Mouse (Mus musculus) intestine, embryonic 14.5 days (tissue): ENCODE measurements around the gene Bud31. TPM values are rescaled to one million over a fixed set of nuclear protein-coding genes. Genes with fewer than 3 reads are reported as not detected.
A peak's percentile ranks its signal among the peaks of the same experiment; 100 is the strongest.
"Not testable (repeated sequence)": the region's sequence is repeated elsewhere in the genome, so short reads cannot be mapped to it uniquely, and the experiment has no call there.

Experiments
- ATAC-seq: fragments of 200-750 bp; cut with Nextera tagmentation; replicated peaks from 2 replicates; pipeline ENCODE4 v1.8.0; 2017; ENCODE audit warnings: low read depth, moderate number of reproducible peaks, moderate TSS enrichment, moderate library complexity; ENCODE audit not compliant: low FRiP score, low TSS enrichment
- DNase-seq: peaks from one replicate; pipeline ENCODE4 v3.0.0-alpha.2; 2018; ENCODE audit warnings: low spot score
- H3K27ac ChIP-seq: fragments of 300-500 bp; sonication (generic); 2 replicates; pipeline ENCODE4 v1.5.1; 2014; ENCODE audit warnings: low read depth, mild to moderate bottlenecking, control low read depth
- H3K27me3 ChIP-seq: fragments of 300-500 bp; sonication (generic); replicated peaks from 2 replicates; pipeline ENCODE4 v1.6.1; 2014; ENCODE audit warnings: low read length, control low read depth; ENCODE audit not compliant: control insufficient read depth, insufficient read depth
- H3K36me3 ChIP-seq: fragments of 300-500 bp; sonication (generic); 2 replicates; pipeline ENCODE4 v1.6.1; 2014; ENCODE audit warnings: low read length, control low read depth; ENCODE audit not compliant: control insufficient read depth, insufficient read depth
- H3K4me1 ChIP-seq: fragments of 300-500 bp; sonication (generic); replicated peaks from 2 replicates; pipeline ENCODE4 v1.6.1; 2014; ENCODE audit warnings: low read length, control low read depth, mixed read lengths; ENCODE audit not compliant: control insufficient read depth, insufficient read depth
- H3K4me2 ChIP-seq: fragments of 300-500 bp; sonication (generic); 2 replicates; pipeline ENCODE4 v1.6.1; 2014; ENCODE audit warnings: low read length
- H3K4me3 ChIP-seq: fragments of 300-500 bp; sonication (generic); 2 replicates; pipeline ENCODE4 v1.5.1; 2014; ENCODE audit warnings: low read depth, low read length, control low read depth, mixed read lengths
- H3K9ac ChIP-seq: fragments of 300-500 bp; sonication (generic); 2 replicates; pipeline ENCODE4 v1.6.1; 2014; ENCODE audit warnings: mild to moderate bottlenecking, low read length
- H3K9me3 ChIP-seq: fragments of 300-500 bp; sonication (generic); 2 replicates; pipeline ENCODE4 v1.6.1; 2016; ENCODE audit warnings: low read length, control low read depth; ENCODE audit not compliant: control insufficient read depth
- WGBS: fragments of 180-500 bp; shearing (Covaris S2); extraction: QIAGEN DNeasy Blood & Tissue Kit; methylation state at CpG from one replicate; pipeline ENCODE4 v1.1.7; 2014; 5-methylcytosine and 5-hydroxymethylcytosine counted together
- polyA plus RNA-seq: library from polyadenylated mRNA; unstranded; fragments of >200 nt; fragmentation: Nextera tagmentation; extraction: Ambion mirVana; gene quantifications from 2 replicates; pipeline ENCODE4 v1.2.1, GENCODE M21; 2014

The Bud31 gene
- 187 and 188 TPM in 2 replicates for polyA plus RNA-seq

GRCm38 (mm10) chr5:145139571-145140519 is at the start of gene Bud31, which contains the start of gene Pdap1:
Bud31 (plus strand) TSS chr5:145140362.
Pdap1 (minus strand) TSS chr5:145140238.
- WGBS, result under 1% methylated on average over 84 of the region's 84 CpGs
- H3K4me2 ChIP-seq, result peak within 1 kb of the TSS; percentile 95
- peak within 1 kb of the TSS; percentile 93 for H3K9ac ChIP-seq
- peak within 1 kb of the TSS; percentile 95 for H3K27ac ChIP-seq
- no peaks in the 10 kb centered on the region for H3K9me3 ChIP-seq
- H3K36me3 ChIP-seq, result peaks cover 55% of the 10 kb centered on the region
- H3K27me3 ChIP-seq, result no peaks in the 10 kb centered on the region
- peak within 1 kb of the TSS; percentile 97 for H3K4me3 ChIP-seq
- H3K4me1 ChIP-seq, result peaks cover 13% of the 10 kb centered on the region
- ATAC-seq (peak; percentile 95), DNase-seq (peak; percentile 99)

- H3K4me3 ChIP-seq, result no peak overlapping the region
- H3K9me3 ChIP-seq, result no peaks in the 10 kb centered on the region
- DNase-seq (no peak), ATAC-seq (no peak)
- peaks cover 94% of the 10 kb centered on the region for H3K36me3 ChIP-seq
- H3K4me2 ChIP-seq, result no peak overlapping the region
- H3K4me1 ChIP-seq, result no peaks in the 10 kb centered on the region
- H3K27me3 ChIP-seq, result no peaks in the 10 kb centered on the region
- H3K27ac ChIP-seq, result no peak overlapping the region
- 91% methylated on average over 4 of the region's 4 CpGs for WGBS
- no peak overlapping the region for H3K9ac ChIP-seq
Observed at GRCm38 (mm10) chr5:145096195-145096594, 44.0 kb upstream of the Bud31 start.

DNA sequence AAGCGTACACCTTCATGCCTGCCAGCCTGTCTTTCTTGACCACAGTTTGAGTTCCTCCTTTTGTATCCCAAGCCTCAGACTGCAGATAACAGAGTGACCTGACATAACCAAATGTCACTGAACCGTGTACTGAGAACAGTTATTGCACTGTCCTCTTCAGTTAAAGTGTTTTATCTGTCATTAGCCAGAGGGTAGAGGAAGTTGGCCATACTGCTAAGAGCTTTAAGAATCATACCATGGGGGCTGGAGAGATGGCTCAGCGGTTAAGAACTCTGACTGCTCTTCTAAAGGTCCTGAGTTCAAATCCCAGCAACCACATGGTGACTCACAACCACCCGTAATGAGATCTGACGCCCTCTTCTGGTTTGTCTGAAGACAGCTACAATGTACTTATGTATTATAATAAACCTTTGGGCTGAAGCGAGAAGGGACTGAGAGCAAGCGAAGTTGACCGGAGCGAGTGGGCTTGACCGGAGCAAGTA is 41.8 kb upstream of the Bud31 start:
- ATAC-seq, result no peak
- H3K9ac ChIP-seq, result no peak overlapping the region

DNA sequence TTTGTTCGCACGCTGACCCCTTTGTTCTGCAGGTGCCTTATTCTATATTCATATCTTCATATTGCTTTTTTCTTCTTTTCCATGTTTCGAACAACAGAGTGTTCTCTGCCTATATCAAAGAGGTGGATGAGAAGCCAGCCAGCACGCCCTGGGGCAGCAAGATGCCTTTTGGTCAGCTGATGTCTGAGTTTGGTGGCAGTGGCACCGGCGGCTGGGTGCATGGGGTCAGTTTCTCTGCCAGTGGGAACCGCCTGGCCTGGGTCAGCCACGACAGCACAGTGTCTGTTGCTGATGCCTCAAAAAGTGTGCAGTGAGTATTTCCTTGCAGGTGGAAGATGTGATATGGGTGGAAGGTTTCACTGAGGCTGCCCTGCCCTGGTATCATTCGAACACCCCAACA is 39.2 kb upstream of the Bud31 start:
- Histone ChIP-seq H3K9ac (no peak overlapping the region), H3K36me3 (peaks cover 85% of the 10 kb centered on the region), H3K9me3 (no peaks in the 10 kb centered on the region), H3K27me3 (no peaks in the 10 kb centered on the region), H3K27ac (no peak overlapping the region), H3K4me2 (no peak overlapping the region), H3K4me3 (no peak overlapping the region), H3K4me1 (no peaks in the 10 kb centered on the region)
- DNase-seq, result no peak
- 95% methylated on average over 9 of the region's 9 CpGs for WGBS
- no peak for ATAC-seq

More for the DNA sequence above, 41.8 kb upstream of the Bud31 start:
- H3K27me3 ChIP-seq, result no peaks in the 10 kb centered on the region
- peaks cover 86% of the 10 kb centered on the region for H3K36me3 ChIP-seq
- H3K4me1 ChIP-seq, result no peaks in the 10 kb centered on the region
- WGBS, result 88% methylated on average over 10 of the region's 10 CpGs
- no peak overlapping the region for H3K27ac ChIP-seq
- no peak overlapping the region for H3K4me3 ChIP-seq
- no peaks in the 10 kb centered on the region for H3K9me3 ChIP-seq
- DNase-seq, result no peak
- H3K4me2 ChIP-seq, result no peak overlapping the region

DNA sequence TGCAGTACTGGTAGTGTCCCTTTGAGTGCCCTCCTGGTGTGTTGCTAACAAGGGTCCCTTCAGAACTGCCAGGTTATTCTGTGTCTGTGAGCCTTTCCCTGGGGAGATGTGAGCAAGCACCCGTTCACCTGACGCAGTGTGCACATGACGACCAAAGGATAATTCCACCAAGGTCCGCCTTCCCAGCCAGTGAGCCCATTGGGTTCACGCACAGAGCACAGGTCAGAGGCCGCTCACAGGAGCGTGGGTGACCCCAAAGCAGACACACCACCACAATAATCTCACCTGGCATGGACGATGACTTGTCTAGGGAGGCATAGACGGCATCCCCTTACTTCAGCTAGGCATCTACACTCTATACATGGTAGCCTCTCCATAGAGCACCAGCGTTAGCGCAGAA is 38.7 kb upstream of the Bud31 start:
- H3K36me3 ChIP-seq, result peaks cover 85% of the 10 kb centered on the region
- 97% methylated on average over 11 of the region's 11 CpGs for WGBS
- H3K9me3 ChIP-seq, H3K27me3 ChIP-seq, H3K4me3 ChIP-seq, H3K9ac ChIP-seq, H3K4me2 ChIP-seq, DNase-seq, H3K27ac ChIP-seq, H3K4me1 ChIP-seq: not testable (repeated sequence)
- 0 out of 2 replicates have a peak, but pooled peaks have one; percentile 16 for ATAC-seq

- no peaks in the 10 kb centered on the region for H3K9me3 ChIP-seq
- no peak for DNase-seq
- H3K4me3 ChIP-seq, result no peak overlapping the region
- H3K27ac ChIP-seq, result no peak overlapping the region
- H3K4me1 ChIP-seq, result no peaks in the 10 kb centered on the region
- peaks cover 85% of the 10 kb centered on the region for H3K36me3 ChIP-seq
- 78% methylated on average over 4 of the region's 4 CpGs for WGBS
- no peak overlapping the region for H3K9ac ChIP-seq
- H3K4me2 ChIP-seq, result no peak overlapping the region
- ATAC-seq, result peak; percentile 53; the same call in 1 of the 2 replicates
- no peaks in the 10 kb centered on the region for H3K27me3 ChIP-seq
Observed at GRCm38 (mm10) chr5:145102706-145103105, 37.5 kb upstream of the Bud31 start.

GRCm38 (mm10) chr5:145104328-145104727 is 35.8 kb upstream of the Bud31 start:
- DNase-seq (no peak), ATAC-seq (0 out of 2 replicates have a peak, but pooled peaks have one; percentile 26)
- H3K9me3 ChIP-seq, result no peaks in the 10 kb centered on the region
- no peak overlapping the region for H3K27ac ChIP-seq
- no peaks in the 10 kb centered on the region for H3K27me3 ChIP-seq
- H3K4me1 ChIP-seq, result no peaks in the 10 kb centered on the region
- WGBS, result 83% methylated on average over 9 of the region's 9 CpGs
- H3K4me3 ChIP-seq, result no peak overlapping the region
- no peak overlapping the region for H3K4me2 ChIP-seq
- peaks cover 85% of the 10 kb centered on the region for H3K36me3 ChIP-seq
- H3K9ac ChIP-seq, result no peak overlapping the region

DNA sequence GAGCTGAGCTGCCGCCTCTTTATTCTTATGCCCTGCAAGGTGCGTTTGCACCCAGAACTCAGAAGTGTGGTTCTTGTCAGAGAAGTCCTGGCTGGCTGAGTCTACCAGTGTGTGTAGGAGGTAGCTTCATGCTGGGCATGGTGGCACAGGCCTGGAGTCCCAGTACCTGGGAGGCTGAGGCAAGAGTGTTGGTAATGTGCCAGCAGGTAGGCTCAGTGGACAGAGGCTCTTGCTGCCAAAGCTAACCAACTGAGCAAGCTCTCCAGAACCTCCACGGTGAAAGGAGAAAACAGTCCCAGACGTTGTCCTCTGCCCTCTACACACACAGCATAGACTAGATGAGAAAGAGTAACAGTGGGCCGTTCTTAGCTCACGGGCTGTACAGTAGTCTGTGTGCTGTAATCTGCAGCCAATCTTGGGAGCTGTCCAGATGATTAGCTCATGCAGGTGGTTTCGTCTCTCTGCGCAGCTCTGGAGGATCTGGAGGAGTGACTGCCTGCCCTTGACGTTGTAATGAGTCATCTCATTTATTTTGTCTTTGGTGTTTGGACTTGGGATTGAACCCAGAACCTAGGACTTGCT is 34.4 kb upstream of the Bud31 start:
- Histone ChIP-seq H3K9me3 (no peaks in the 10 kb centered on the region), H3K27ac (no peak overlapping the region), H3K4me3 (no peak overlapping the region), H3K9ac (no peak overlapping the region), H3K4me1 (no peaks in the 10 kb centered on the region), H3K36me3 (peaks cover 88% of the 10 kb centered on the region), H3K27me3 (no peaks in the 10 kb centered on the region), H3K4me2 (no peak overlapping the region)
- ATAC-seq (no peak), DNase-seq (no peak)
- WGBS, result 90% methylated on average over 9 of the region's 9 CpGs
